Mouse (Mus musculus) stomach, postnatal 0 days (tissue): ENCODE results near the gene Popdc3.

Experiments
- CTCF ChIP-seq: IDR thresholded peaks from 2 replicates; pipeline ENCODE4 v1.5.1; 2016; ENCODE audit warnings: antibody characterized with exemption, low read depth, mild to moderate bottlenecking, moderate library complexity
- EP300 ChIP-seq: optimal IDR thresholded peaks from 2 replicates; pipeline ENCODE3; 2016; ENCODE audit warnings: antibody characterized with exemption

DNA sequence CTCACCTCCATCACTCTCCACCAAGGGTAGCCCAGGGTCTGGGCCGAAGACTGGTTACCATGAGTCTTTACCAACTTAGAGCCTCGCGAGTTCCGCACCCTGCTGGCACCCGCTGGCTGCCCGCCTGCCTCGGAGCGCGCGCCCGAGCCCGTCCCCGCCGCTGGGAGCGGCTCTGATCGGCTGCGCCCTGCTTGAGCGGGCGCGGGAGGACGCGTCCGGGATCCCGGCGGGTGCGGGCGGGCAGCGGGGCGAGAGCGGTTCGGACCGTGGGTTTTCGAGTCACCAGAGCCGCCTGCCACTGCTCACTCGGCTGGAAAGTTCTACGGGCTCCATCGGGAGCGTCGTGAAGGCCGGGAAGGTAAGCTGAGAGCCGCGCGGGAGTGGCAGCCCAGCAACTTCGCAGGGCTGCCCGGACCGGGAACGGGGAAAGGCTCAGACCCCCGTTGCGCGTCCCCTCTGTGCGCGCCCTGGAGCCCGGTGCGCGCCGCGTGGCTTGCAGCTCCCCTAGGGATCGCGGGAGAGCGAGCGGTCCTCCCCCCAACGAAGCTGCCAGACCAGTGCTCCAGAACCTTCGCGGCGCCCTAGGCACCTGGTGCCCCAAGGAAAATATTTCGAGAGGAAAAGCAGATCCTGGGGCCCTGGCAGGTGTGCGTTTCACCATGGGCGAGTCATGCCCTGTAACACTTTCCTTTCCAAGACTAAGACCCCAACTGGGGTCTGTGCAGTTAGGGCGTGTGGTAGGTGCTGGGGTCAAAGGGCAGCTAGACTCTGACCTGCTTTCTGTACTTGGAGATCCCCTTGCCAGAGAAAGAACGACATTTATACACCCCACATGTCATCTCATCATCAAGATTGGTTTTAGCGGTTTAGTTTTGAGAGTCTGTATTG, 111.6 kb downstream of the Popdc3 start:
- TF ChIP-seq CTCF, result no peak
- no peak for TF ChIP-seq EP300
